Mouse (Mus musculus) forebrain, embryonic 15.5 days (tissue): Measurements from ENCODE around the gene Zc2hc1c. TPM values are rescaled to one million over a fixed set of nuclear protein-coding genes. Genes with fewer than 3 reads are reported as not detected.

Experiments
- ATAC-seq: fragments of 200-750 bp; cut with Nextera tagmentation; replicated peaks from 2 replicates; pipeline ENCODE4 v1.8.0; 2017; ENCODE audit warnings: mild to moderate bottlenecking, moderate TSS enrichment, moderate library complexity
- H3K27ac ChIP-seq: fragments of 300-500 bp; sonication (generic); replicated peaks from 2 replicates; pipeline ENCODE4 v1.5.1; 2015; ENCODE audit warnings: mild to moderate bottlenecking, inconsistent platforms
- H3K27me3 ChIP-seq: fragments of 300-500 bp; sonication (generic); 2 replicates; pipeline ENCODE4 v1.6.1; 2015; ENCODE audit warnings: inconsistent platforms
- H3K36me3 ChIP-seq: fragments of 300-500 bp; sonication (generic); 2 replicates; pipeline ENCODE4 v1.6.1; 2015; ENCODE audit warnings: mild to moderate bottlenecking, inconsistent platforms
- H3K4me1 ChIP-seq: fragments of 300-500 bp; sonication (generic); 2 replicates; pipeline ENCODE4 v1.6.1; 2015; ENCODE audit warnings: inconsistent platforms
- H3K4me2 ChIP-seq: fragments of 300-500 bp; sonication (generic); replicated peaks from 2 replicates; pipeline ENCODE4 v1.6.1; 2015; ENCODE audit warnings: mild to moderate bottlenecking, inconsistent platforms
- H3K4me3 ChIP-seq: fragments of 300-500 bp; sonication (generic); 2 replicates; pipeline ENCODE4 v1.5.1; 2015; ENCODE audit warnings: mild to moderate bottlenecking, inconsistent platforms
- H3K9ac ChIP-seq: fragments of 300-500 bp; sonication (generic); replicated peaks from 2 replicates; pipeline ENCODE4 v1.6.1; 2015; ENCODE audit warnings: mild to moderate bottlenecking, inconsistent platforms
- H3K9me3 ChIP-seq: fragments of 300-500 bp; sonication (generic); 2 replicates; pipeline ENCODE4 v1.6.1; 2016; ENCODE audit warnings: inconsistent platforms
- WGBS: fragments of 180-500 bp; shearing (Covaris S2); methylation state at CpG from one replicate; pipeline ENCODE4 v1.1.7; 2015; ENCODE audit warnings: mixed read lengths; 5-methylcytosine and 5-hydroxymethylcytosine counted together
- polyA plus RNA-seq: library from polyadenylated mRNA; unstranded; fragments of >200 nt; fragmentation: Nextera tagmentation; extraction: Ambion mirVana; gene quantifications from 2 replicates; pipeline ENCODE4 v1.2.1, GENCODE M21; 2015

The Zc2hc1c gene
- polyA plus RNA-seq, 1 experiment from 2014 or later = 1.1 TPM

DNA sequence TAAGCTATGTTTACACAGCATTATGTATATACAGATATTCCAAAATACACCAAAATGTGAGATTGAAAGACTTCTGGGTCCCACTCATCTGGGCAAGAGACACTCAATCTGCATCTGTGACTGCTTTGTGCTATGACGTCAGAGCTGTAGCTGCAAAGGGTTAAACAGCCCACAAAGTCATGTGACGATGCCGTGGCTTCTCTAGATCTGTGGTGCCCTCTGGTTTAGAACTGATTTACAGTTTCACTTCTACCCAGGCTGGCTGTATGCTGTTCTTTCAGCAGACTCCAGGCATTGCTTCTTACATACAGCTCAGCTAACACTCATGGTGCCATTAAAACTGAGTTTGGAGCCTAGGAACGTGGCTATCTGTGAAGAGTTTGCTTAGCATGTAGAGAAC, 16.3 kb downstream of the Zc2hc1c start:
- Histone ChIP-seq H3K4me3 (no peak overlapping the region), H3K4me2 (no peak overlapping the region), H3K27ac (no peak overlapping the region), H3K9me3 (no peaks in the 10 kb centered on the region), H3K9ac (no peak overlapping the region), H3K36me3 (peaks cover 87% of the 10 kb centered on the region), H3K4me1 (no peaks in the 10 kb centered on the region), H3K27me3 (no peaks in the 10 kb centered on the region)
- ATAC-seq = no peak
- 83% methylated on average over 4 of the region's 4 CpGs for WGBS

DNA sequence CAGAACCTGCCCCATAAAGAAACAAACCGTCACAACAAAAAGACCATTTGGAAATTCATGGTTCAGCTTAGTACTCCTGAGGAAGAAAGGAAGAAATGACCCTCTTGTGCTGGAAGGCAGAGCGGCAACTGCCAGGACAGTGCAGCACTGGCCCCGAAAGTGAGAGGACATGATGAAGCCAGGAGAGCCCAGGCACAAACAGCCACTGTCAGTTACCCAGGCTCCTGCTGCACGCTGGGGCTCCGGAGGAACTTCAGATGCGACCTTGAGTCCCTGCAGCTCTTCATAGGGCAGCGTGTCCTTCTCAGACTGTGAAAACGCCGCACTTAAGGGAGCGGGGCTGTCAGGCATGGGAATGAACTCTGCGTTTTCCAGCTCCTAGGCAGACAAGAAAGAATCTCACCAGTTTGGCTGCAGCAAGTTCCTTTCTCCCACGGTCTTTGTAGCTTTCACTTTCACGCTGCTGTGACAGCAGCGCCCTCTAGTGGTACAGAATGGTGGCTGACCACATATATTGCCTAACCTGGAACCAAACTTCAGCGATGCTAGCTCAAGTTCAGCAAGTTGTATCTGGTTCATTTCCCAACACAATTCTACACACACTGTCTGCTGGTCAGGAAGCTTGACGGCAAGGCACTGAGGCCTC, 17.0 kb downstream of the Zc2hc1c start:
- H3K9ac ChIP-seq = no peak overlapping the region
- no peak overlapping the region; the same call in 1 of the 2 replicates for H3K27ac ChIP-seq
- no peak overlapping the region for H3K4me2 ChIP-seq
- H3K9me3 ChIP-seq = no peaks in the 10 kb centered on the region
- H3K4me3 ChIP-seq = no peak overlapping the region
- 46% methylated on average over 16 of the region's 16 CpGs for WGBS
- H3K4me1 ChIP-seq = no peaks in the 10 kb centered on the region
- H3K36me3 ChIP-seq = peaks cover 89% of the 10 kb centered on the region
- no peaks in the 10 kb centered on the region for H3K27me3 ChIP-seq
- peak; percentile 58 for ATAC-seq

DNA sequence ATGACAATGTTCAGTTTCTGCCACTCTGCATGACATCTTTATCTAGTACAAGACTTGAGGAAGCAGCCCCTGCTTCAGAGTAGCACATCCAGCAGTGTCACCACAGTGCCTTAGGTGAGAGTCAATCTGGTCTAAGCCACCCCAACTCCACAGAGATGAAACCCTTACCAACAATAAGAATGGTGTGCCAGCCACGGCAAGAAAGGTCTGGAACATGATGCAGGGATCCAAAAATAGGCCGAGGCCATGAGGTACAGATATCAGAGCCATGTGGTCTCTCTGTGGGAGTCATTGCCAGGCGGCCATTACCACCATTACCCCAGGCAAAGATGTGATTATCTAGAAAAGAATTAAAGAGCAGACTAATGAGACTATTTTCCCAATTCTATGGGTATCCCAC, 20.3 kb downstream of the Zc2hc1c start:
- H3K27ac ChIP-seq = no peak overlapping the region
- H3K4me1 ChIP-seq = no peaks in the 10 kb centered on the region
- no peak overlapping the region for H3K4me2 ChIP-seq
- no peaks in the 10 kb centered on the region for H3K27me3 ChIP-seq
- peaks cover 90% of the 10 kb centered on the region for H3K36me3 ChIP-seq
- 59% methylated on average over 3 of the region's 3 CpGs for WGBS
- H3K9me3 ChIP-seq = no peaks in the 10 kb centered on the region
- H3K4me3 ChIP-seq = no peak overlapping the region
- no peak overlapping the region for H3K9ac ChIP-seq
- no peak for ATAC-seq

DNA sequence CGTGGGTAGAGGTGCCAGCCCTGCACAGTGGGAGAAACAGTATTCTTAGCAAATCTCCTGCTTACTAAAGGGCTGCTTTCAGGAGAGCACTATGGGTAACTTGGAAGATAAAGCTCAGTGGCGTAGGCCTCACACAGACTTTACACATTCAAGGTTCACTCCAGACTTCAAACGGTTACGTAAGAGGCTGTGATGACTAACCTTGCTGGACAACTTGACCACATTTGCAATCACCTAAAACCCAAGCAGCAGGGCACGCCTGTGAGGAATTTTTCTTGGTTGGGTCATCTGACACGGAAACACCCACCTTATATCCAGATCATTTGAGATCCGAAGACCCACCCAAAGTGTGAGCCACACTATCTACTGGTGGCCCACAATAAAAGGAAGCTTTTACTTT, 41.8 kb downstream of the Zc2hc1c start:
- no peak overlapping the region for H3K4me3 ChIP-seq
- H3K27me3 ChIP-seq = no peaks in the 10 kb centered on the region
- 94% methylated on average over 7 of the region's 7 CpGs for WGBS
- H3K4me2 ChIP-seq = no peak overlapping the region
- ATAC-seq = no peak
- H3K9me3 ChIP-seq = no peaks in the 10 kb centered on the region
- H3K27ac ChIP-seq = no peak overlapping the region
- H3K36me3 ChIP-seq = peaks cover 85% of the 10 kb centered on the region
- no peaks in the 10 kb centered on the region for H3K4me1 ChIP-seq
- H3K9ac ChIP-seq = no peak overlapping the region

DNA sequence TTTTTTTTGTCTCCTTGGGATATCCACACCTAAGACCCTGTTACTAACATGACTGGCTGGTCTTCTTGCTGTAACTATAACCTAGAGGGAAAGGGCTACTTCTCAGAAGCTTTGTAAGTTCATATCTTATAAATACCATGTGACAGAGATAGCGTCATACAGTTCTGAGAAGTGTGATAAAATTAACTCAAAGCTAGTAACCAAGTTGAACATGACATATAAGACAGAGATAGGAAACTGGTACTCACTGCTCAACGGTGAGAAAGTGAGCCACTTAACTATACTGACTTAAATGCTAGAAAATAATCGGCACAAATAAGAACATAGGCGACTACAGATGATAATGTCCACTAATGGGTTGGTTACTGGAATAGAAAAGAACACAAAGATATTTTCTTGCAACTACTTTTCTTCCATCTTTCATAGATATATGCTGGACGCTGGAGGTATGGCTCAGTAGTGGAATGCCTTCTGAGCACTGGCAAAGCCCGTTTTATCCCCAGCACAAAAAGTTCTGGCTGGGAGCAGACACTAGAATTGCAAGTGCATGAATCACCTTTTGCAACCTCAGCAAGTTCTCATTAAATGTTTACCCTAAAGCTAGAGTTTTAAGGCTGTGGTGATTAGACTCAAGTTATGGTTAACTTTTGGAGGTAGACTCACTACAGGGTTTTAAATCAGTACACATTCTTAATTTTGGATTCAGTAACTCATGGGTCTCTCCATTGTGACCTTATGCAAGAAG, 49.3 kb downstream of the Zc2hc1c start:
- Histone ChIP-seq H3K4me1 (peaks cover 23% of the 10 kb centered on the region), H3K4me3 (peak overlapping the region; percentile 92; the same call in 1 of the 2 replicates), H3K36me3 (peaks cover 25% of the 10 kb centered on the region), H3K27ac (no peak overlapping the region), H3K27me3 (no peaks in the 10 kb centered on the region), H3K9ac (no peak overlapping the region), H3K4me2 (peak overlapping the region; percentile 63; the same call in 1 of the 2 replicates), H3K9me3 (no peaks in the 10 kb centered on the region)
- 84% methylated on average over 6 of the region's 6 CpGs for WGBS
- no peak for ATAC-seq

DNA sequence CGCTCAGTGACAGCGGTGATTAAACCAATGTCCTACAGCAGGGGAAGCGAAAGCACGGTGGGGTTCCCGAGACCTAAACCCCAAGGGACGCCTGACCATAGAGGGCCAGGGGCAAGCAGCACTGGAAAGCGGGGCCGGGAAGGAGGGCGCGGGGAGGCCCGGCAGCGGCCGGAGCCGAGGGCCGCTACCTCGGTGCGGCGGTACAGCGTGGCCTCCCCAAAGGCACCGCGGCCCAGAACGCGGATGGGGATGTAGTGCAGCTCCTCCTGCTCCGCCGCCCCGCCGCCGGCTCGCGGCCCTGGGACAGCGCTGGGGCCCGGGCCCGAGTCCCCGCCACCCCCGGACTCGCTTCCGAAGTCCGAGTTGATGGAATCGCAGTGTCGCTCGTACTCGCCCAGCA, 50.4 kb downstream of the Zc2hc1c start:
- WGBS = under 1% methylated on average over 41 of the region's 42 CpGs
- ATAC-seq = peak; percentile 82
- peaks cover 23% of the 10 kb centered on the region for H3K4me1 ChIP-seq
- no peaks in the 10 kb centered on the region for H3K9me3 ChIP-seq
- H3K9ac ChIP-seq = peak overlapping the region; percentile 93
- peaks cover 15% of the 10 kb centered on the region for H3K36me3 ChIP-seq
- H3K4me3 ChIP-seq = peak overlapping the region; percentile 92
- no peaks in the 10 kb centered on the region for H3K27me3 ChIP-seq
- peak overlapping the region; percentile 86 for H3K27ac ChIP-seq
- H3K4me2 ChIP-seq = peak overlapping the region; percentile 63

DNA sequence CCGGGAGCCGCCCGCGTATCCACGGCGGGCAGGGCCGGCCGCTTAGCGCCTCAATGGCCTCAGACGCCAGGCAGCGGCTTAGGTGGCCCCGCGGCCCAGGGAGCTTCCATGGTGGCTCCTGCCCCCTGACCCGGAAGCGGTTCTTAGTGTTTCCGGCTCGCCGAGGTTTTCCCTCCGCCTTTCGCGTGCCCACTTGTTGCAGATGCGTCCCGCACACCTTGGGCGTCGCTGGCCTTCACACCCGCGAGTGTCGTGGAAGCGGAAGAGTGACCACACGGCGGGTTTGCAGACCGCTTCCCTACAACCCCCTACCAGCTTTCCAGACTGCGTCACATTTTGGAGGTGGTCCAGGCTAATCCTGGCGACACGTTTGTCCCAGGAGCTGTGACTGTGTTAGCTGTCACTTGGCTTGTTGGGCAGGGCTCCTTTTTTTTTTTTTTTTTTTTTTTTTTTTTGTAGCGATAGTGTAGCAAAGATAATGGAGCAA, 50.9 kb downstream of the Zc2hc1c start, which contains the start of gene Nek9:
TSS of gene Nek9 (minus strand) at position 120 of the 487 bp plus-strand sequence.
- Histone ChIP-seq H3K27ac (peak within 1 kb of the TSS; percentile 86), H3K4me1 (peaks cover 23% of the 10 kb centered on the region), H3K4me3 (peak within 1 kb of the TSS; percentile 92), H3K27me3 (no peaks in the 10 kb centered on the region), H3K36me3 (peaks cover 15% of the 10 kb centered on the region), H3K4me2 (peak within 1 kb of the TSS; percentile 63), H3K9ac (peak within 1 kb of the TSS; percentile 93), H3K9me3 (no peaks in the 10 kb centered on the region)
- under 1% methylated on average over 36 of the region's 36 CpGs for WGBS
- peak; percentile 84 for ATAC-seq

DNA sequence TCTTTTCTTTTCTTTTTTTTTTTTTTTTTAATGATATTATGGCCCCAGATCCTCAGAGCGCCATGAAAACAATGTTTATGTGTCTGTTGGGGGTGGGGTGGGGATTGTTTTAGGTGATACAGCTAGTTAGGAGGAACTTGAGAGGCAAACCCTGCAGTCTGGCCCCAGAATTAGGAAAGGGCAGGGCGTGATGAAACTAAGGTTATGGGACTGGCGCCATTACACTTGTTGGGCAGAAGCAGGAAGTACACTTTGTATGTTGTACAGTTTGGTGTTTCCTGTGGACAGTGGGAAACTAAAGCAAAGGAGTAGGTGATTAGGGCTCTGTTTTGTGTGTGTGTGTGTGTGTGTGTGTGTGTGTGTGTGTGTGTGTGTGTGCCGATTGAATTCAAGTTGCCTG, 51.6 kb downstream of the Zc2hc1c start:
- Histone ChIP-seq H3K9me3 (no peaks in the 10 kb centered on the region), H3K4me3 (no peak overlapping the region), H3K27me3 (no peaks in the 10 kb centered on the region), H3K4me2 (peak overlapping the region; percentile 63; the same call in 1 of the 2 replicates), H3K36me3 (peaks cover 9% of the 10 kb centered on the region; the same call in 1 of the 2 replicates), H3K9ac (no peak overlapping the region), H3K27ac (no peak overlapping the region; the same call in 1 of the 2 replicates), H3K4me1 (peaks cover 23% of the 10 kb centered on the region)
- 54% methylated on average over 4 of the region's 4 CpGs for WGBS
- ATAC-seq = no peak

DNA sequence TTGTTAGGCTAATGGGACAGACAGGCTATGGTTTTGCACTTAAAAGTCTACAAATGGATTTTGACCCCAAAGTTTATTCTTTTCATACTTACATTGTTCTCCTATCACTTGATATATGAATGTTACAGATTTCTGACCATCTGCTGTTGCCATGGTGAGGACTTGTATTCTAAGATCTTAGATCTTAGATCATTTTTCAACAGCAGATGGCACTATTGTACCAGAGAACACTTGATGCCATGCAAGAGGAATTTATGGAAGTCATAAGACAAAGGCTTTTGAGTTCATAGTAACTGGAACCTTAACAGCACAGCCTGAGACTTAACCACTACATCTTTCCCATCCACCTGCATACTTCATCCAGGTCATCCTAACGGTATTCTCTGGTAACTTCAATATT, 52.7 kb downstream of the Zc2hc1c start:
- H3K27ac ChIP-seq = 0 out of 2 replicates have a peak overlapping the region, but pooled peaks have one; percentile 34
- peaks cover 9% of the 10 kb centered on the region; the same call in 1 of the 2 replicates for H3K36me3 ChIP-seq
- H3K4me2 ChIP-seq = no peak overlapping the region
- peak; percentile 36 for ATAC-seq
- no peak overlapping the region for H3K9ac ChIP-seq
- no peaks in the 10 kb centered on the region for H3K9me3 ChIP-seq
- WGBS = 84% methylated on average over 1 of the region's 1 CpGs
- H3K27me3 ChIP-seq = no peaks in the 10 kb centered on the region
- peaks cover 23% of the 10 kb centered on the region for H3K4me1 ChIP-seq
- H3K4me3 ChIP-seq = no peak overlapping the region

DNA sequence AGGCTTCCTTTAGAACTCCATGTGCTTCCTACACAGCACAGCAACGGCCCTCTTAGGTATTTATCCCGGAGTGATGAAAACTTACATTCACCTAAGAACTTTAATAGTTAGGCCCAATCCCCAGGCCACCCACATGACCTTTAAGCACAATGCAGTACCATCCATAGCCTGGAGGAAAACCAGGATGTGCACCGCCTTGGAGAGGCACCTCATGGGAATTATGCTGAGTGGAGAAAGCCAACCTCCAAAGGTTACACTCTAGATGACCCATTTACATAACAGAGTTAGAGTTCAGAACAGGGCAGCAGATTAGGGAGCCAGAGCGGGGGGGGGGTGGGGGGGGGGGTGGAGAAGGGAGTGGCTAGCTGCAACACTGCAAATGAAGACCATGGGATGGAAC, 53.9 kb downstream of the Zc2hc1c start:
- no peak overlapping the region for H3K4me2 ChIP-seq
- peaks cover 9% of the 10 kb centered on the region; the same call in 1 of the 2 replicates for H3K36me3 ChIP-seq
- no peak overlapping the region for H3K4me3 ChIP-seq
- no peaks in the 10 kb centered on the region for H3K27me3 ChIP-seq
- WGBS = 79% methylated on average over 3 of the region's 4 CpGs
- no peak overlapping the region for H3K9ac ChIP-seq
- H3K4me1 ChIP-seq = peaks cover 22% of the 10 kb centered on the region
- no peak overlapping the region for H3K27ac ChIP-seq
- no peaks in the 10 kb centered on the region for H3K9me3 ChIP-seq
- ATAC-seq = no peak

DNA sequence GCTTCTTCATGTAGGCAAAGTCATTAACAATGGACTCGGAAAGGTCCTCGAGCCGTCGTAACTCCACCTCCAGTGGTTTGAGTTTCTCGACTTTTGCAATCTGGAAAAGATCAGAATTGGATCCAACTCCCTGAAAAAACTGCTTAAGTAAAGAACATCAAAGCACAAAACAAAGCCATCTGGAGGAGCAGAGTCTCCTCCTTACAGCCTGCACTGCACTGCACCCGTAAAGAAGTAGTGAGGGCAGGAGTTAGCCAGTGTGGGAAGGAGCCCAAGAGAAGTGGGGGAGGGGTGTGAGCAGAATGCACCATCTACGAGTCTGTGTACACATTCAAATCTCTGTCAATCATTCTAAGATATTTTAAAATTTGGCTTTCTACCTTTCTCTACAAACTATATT, 55.9 kb downstream of the Zc2hc1c start:
- no peaks in the 10 kb centered on the region for H3K27me3 ChIP-seq
- ATAC-seq = no peak
- H3K4me2 ChIP-seq = no peak overlapping the region
- no peak overlapping the region for H3K4me3 ChIP-seq
- WGBS = 78% methylated on average over 7 of the region's 7 CpGs
- peaks cover 9% of the 10 kb centered on the region for H3K4me1 ChIP-seq
- no peak overlapping the region for H3K27ac ChIP-seq
- no peaks in the 10 kb centered on the region for H3K9me3 ChIP-seq
- no peak overlapping the region for H3K9ac ChIP-seq
- peaks cover 24% of the 10 kb centered on the region for H3K36me3 ChIP-seq

DNA sequence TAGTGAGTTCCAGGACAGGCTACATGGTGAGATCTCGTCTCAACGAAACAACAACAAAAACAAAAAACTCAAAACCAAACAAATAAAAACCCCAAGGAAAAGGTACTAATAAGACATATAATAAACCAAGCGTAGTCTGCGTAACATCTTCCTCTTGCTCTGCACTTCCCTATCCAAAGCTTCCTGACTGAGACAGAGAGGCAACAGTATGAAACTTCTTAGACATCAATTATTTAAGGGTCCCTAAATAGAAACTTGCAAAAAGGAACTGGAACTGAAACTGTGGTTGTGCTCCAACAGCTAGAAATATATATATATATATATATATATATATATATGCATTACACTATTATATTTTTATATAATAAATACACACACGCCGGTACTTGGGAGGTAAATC, 57.2 kb downstream of the Zc2hc1c start:
- Histone ChIP-seq H3K4me2 (no peak overlapping the region), H3K4me3 (no peak overlapping the region), H3K27ac (no peak overlapping the region), H3K27me3 (no peaks in the 10 kb centered on the region), H3K4me1 (peaks cover 9% of the 10 kb centered on the region), H3K9ac (no peak overlapping the region), H3K9me3 (no peaks in the 10 kb centered on the region), H3K36me3 (peaks cover 29% of the 10 kb centered on the region)
- ATAC-seq = no peak
- 93% methylated on average over 6 of the region's 6 CpGs for WGBS
